Mouse (Mus musculus) adrenal gland, adult 18-20 months (tissue): ENCODE measurements at regions not wholly inside any gene's neighbourhood (a gene's known extent, or its start where the extent isn't known, plus 50 kb on each side); places are given as distances from the start of the nearest gene placed in this dataset.
A peak's percentile ranks its signal among the peaks of the same experiment; 100 is the strongest.

Source experiments
- DNase-seq, 2 experiments: peaks; one replicate each; pipeline ENCODE4 v3.0.0; 2021 to 2022; ENCODE audit warnings: low spot score in 2 of 2

DNA sequence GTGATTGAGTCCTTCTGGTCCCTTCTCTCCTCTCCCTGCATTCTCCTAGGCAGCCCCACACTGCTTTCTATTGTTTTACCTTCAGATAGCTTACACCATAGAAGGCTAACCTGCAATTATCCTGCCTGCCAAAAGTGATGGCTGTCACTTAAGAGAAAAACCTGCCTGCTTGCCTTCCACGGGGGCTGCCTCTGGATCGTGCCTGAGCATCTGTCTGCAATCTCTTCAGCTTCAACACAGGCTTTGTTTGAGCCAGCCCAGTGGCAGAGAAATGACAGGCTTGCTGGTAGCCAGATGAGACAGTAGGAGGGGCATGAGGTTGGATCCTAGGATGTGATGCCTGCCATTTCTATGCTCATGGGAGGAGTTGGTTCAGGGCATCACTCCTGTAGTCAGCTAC lies 345.2 kb upstream of the Tshz3 start:
- DNase-seq: no peak

DNA sequence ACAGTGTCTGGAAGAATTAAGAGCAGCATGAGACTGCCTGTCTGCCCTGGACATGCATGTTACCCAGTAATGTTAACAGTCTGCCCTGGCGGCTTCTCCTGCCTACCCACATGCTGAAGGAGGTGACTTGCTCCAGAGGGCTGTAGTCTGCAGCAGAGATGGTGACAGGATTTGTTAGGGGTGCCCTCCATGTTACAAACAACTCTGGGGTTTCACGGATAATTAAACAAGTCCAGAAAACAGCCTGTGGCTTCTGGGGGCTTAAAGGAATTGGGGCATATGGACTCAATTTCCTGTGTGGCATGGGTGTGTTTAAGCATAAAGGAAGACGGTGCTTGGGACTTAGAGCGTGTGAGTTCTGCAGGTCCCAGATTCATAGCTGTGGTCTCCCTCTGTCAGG lies 347.3 kb upstream of the Tshz3 start:
- no peak for DNase-seq

DNA sequence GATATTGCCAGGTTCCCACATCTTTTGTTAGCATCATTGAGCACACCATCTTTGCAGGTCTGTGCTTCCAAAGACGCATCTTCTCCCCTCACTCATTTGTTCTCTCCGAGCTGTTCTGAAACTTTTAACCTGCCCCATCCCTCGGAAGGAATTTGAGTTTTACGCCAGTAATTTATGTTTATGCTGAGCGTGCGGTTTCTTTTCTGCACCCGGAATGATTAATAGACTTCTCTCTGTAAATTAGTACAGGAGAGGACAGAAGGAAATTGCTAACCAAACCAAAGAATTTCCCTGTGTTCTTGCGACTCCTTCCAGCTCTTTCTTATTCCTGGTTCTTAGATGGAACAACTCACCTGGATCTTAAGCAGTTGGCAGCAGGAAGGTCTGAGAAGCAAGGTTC lies 349.7 kb upstream of the Tshz3 start:
- DNase-seq: no peak

DNA sequence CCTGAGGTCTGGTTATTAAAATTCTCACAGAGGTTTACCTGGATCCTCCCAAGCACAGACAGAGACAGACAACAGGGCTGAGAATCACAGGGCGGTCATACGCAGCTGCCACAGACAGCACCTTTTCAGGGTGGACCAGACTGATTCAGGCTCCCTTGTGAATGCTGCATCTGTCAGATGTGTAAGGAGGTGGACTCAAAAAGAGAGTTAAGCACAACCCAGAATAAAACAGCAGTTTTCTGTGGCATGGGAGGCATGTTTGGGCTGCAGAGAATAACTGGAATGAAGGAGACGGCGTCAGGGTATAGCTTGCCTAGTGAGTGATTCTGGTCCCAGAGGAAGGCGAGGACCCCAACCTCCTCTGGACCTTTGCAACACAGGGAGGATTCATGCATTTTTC lies 363.1 kb upstream of the Tshz3 start:
- no peak for DNase-seq

DNA sequence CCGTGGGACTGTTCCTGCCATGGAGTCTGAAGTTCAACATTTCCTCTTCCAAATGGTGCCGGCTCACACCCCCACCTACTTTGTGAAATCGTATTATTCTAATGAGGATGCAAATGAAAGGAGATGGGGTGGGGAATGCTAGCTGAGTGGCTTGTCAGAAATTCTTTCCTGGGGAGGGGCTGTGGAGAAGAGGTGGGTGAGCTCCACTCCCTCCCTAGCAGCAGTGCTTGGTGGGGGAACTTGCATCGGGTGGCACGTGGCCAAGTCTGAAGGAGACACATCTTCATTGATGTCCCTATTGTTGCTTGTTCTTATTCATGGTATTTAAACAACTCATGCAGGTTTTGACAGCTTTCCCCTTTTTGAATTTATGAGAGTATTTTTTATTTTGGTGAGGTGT lies 363.8 kb upstream of the Tshz3 start:
- DNase-seq: no peak

DNA sequence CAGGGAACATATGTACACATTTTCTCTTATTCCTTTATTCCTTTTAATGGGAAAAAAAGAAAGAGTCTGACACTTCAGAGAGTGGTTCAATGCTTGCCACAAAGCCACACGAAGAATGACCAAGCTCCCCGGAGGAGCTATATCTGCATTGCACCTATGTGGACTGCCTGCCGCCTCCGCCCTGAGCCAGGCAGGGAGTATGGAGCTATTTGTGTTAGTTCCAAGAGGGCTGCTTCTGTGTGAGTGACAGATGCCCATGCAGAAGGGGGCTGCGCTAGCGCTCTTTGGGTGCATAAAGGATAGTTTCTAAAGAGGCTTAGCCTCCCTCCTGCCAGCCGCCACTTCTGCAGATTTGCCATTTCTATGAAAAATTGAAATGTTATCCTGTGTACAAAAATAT lies 365.3 kb upstream of the Tshz3 start:
- no peak for DNase-seq

DNA sequence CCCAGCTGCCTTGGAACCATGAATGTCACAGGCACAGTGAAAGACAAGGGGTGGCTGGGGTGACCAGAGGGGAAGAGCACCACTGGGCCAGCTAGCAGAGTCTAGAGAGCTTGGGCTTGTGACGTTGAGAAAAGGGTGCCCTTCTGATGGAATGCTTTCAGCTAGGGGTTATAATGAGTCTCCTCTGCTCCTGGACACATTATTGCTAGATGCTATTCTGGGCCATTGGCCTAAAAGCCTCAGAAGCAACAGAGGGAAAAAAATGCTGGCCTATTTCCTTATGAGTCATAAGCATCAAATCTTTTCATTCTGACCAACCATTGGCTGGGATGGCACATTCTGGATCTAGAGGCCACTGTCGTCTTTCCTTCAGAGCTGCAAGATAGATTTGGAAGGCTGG lies 369.8 kb upstream of the Tshz3 start:
- DNase-seq: no peak

DNA sequence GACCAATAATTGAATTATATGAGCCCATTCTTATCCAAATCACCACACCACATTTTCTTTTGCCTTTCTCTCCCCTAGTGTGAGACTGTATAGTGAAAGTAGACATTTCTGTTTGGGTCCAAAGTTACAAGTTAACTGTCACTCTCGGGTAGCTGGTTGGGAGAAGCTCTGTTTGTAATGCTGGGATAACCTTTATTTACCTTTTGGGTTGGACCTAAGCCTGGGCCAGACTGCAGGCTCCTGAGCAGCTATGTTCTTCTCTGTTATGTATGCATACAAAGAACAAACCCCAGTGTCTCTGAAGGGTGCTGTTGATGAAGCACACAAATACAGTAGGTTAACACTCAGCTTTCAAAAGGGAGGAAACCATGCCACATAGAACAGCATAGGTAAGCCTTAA lies 373.9 kb upstream of the Tshz3 start:
- DNase-seq: no peak

DNA sequence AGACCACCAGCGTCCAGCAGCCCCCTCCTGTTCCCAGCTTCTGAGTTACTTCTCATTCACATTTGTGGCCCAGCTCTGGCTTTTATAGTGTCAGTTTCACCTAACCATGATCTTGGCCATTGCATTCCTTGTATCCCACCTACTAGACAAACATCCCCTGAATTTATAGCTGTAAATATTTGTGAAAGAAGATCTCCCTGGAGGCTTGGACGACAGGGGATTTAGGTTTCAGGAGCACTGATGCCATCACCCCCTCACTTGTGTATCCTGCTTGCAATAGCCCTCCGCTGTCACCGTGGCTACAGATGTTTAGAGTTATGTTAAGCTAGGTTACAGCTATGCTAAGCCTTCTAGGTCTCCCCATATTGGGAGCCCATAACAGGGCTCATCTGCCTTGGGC lies 375.7 kb upstream of the Tshz3 start:
- no peak for DNase-seq

DNA sequence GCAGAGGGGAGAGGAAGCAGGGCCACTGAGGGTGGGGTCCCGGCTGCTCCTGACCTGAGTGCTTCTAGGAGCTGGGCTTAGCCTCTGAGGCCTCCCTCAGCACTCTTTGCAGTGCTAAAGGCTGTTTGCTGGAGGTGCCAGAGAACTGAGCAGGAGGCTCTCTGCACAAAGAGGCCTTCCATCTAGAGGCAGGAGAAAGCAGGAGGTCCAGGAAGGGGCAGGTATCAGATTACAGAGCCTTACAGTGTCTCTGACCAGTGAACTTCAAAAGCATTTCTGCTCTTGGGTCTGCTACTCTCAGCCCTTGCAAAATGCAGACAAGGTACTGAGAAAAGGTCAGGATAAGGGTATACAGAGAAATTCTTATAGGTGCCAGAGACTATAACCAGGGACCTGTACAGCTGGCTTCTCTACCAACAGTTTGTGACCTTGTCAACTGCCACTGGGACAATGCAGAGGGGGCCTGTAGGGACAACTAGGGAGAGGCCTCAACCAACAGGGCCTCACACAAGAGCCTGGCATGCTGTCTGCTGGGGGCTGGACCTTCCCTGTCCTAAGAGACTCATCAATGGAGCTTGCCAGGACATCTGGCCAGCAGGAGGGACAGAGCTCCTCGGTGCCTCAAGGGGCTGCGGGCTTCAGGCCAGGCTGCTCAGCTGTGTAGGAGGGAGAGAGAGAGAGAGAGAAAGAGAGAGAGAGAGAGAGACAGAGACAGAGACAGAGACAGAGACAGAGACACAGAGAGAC lies 380.3 kb upstream of the Tshz3 start:
- peak in 1 of 2 experiments; percentile 26 for DNase-seq

DNA sequence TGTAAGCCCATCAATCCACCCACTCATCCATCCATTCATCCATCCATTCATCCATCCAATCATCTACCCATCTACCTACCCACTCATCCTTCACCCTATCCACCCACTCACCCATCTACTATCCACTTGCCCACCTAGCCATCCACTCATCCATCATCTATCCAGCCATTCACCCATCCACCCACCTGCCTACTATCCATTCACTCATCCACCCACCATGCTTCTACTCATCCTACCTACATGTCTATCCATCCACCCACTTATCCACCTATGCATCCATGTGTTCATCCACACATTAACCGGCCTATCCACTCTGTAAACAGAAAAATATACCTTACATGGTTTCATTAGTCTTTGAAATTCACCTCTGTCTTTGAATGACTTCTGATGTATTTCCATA lies 384.2 kb upstream of the Tshz3 start:
- no peak for DNase-seq

DNA sequence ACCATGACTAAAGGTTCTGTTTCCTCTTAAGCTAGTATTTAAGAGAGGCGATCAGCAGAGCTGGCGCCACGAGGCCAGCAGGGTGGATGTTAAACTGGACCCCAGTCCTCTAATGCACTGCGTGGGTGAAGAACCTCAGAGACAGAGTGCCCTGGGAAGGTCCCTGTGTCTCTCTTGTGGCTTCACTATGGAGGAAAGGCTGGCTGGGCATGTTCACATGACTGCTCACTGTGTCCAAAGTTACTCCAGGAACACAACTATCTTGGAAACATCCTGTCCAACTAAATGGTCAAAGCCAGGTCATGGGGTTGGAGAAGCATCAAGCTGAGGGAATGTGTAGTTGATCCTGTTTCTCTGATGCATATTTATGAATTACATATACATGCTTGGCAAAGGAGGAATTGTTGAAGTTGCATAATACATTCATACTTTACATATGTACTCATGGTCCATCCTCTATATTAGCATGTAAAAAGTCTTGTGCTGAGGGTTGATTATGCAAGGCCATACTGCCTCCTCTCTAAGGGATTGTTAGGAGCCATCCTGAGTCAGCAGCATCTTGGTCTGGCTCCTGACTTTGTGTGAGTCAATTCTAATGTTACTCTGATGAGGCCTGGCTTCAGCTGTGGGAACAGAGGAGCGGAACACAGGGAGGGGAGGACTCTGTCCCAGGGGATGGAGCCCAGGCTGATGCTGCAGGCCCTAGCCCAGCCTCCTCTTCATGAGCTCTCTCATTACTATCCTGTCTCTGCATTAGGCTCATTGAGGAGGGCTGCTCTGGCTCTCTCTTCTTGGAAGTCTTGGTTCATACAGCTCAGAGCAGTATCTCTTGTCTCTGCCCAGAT lies 387.9 kb upstream of the Tshz3 start:
- DNase-seq: no peak

DNA sequence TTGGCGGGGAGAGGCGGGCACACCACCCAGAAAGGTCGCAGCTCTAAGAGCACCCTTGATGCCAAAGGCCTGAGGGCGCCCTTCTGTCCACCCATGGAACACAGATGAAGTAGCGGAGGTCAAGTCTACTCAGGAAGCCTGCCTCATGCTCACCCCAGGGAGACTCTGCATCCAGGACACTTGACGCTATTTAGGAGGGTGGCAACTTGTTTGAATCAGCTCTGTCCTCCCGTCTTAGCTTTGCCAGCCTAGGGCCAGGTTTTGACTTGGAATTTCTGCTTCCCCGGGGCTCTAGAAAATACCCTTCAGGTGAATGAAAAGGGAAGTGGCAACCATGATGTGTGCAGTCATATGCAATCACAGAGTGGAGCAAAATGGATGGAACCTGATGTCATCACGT lies 389.2 kb upstream of the Tshz3 start:
- no peak for DNase-seq

DNA sequence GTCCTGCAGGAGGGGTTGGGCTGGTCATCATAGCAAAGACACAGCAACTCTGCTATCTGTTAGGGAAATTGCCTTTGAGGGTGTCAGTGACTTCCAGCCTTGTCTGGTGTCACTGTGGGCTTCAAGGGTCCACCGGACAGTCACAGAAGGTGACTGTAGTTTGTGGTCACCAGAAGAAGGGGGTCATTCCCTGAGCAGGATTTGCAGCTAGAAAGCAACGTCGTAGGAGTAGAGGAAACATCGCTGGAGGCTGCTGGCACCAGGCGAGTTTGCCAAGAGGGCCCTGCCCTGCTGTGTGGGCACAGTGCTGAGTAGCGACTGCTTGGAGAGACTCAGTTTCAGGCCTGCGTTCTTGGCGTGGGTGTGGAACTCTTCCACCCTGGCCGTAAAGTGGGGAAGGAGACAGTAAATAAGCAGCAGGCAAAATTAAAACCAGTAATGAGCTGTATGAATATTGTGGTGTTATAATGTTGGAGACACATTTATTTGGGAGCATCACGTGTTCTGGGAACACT lies 389.8 kb upstream of the Tshz3 start:
- DNase-seq: no peak

DNA sequence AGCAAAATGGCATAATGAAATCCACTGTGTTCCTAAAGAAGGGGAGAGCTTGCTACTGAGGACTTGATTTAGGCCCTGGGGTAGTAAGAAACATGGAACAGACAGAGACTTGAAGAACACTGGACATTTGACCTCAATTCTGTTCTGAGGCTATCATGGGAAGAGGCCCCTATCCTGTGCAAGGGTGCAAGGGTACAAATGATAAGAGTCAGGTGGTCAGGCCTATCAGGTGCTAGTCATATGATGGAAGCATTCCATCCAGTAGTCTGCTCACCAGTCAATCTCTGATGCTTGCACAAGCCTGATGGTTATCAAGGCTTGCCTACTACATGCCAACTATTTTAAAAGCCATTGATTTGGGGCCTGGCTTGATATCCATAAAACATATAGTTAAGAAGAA lies 420.6 kb upstream of the Tshz3 start:
- no peak for DNase-seq

DNA sequence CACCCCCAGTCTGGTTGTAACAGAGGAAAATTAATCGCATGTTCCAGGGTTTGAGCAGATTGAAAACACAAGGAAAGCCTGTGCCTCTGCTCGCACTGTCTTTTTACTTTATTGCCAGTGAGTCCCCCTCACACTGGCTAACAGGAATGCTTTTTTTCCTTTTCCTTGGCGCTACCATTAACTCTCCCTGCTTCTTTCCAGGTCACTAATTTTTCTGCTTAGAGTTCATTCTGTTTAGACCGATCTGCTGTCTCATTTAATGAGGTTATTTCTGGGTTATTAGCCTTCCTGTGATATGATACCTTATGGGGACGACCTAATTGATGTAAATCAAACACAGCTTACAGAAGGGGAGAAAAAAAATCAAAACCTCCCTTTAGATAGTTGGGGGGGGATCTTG lies 429.0 kb upstream of the Tshz3 start:
- DNase-seq: no peak

DNA sequence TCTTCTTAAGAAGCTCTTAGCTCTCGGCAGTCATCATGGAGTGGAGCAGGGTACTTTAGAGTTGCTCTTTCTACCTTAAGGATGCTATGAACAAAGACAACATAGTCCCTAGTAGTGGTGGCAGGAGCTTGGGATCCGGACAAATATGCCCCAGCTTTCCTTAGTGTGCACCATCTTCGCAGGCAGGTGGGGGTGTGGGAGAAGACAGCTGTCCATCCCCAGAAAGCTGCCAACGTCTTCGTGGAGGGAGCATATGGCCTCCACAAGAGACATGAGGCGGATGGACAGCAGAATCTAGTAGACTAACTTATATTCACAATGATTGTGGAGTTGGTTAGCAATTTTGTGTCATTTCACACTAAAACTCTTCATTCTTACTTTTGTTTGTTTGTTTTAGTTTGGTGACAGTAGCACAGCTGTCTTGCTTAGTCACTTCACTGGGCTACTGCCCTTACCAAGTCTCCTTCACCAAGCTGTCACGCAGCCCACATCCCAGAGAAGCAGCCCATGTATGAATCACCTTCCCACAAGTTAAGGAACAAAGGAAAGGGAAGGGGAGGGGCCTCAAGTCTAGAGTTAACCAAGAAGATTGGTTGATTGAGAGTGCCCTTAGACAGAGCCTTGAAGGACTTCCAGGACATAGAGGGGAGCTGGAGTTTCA lies 432.6 kb upstream of the Tshz3 start:
- DNase-seq: no peak

DNA sequence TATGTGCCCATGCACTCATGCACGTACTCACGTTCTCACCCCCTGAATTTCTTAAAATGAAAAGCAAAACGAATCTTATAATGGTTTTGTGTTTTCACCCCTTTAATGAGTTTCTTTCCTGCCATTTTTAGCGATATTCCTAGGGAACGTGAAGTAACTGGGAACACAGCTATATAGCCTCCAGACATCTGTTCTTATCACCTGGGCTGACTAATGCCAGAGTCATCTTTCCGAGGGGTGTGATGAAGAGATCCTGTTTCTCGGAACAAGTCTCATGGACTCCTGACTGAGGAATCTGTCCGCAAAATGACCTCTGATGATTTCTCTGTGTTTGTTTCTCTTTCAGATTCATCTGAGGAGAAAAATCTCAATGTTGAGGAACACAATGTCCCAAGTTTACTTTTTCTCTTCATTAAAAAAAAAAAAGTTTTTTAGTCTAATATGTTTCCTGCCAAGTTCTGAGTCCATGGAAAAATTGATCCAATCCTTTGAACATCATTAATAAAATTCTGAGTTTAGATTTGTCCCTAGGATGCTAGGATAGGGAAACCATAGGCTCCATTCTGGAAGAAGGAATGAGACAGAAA lies 435.7 kb upstream of the Tshz3 start:
- no peak for DNase-seq

DNA sequence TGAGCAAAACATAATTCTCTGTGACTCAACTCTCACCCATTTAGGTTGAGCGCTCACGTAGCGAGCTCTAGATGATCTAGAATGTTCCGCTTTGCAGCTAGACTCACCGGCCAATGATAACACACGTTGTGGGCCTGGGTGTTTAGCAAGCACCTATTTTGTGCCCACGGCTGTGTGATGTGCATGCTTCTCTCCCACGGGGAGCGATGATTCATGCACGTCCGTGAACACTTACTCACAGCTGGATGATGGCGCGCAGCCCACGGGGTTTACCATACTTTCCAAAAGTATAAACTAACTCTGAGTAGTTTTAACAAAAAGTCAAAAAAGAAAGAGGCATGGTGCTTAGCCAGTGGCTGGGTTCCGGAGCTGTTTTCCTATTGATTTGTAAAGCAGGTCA lies 440.8 kb upstream of the Tshz3 start:
- no peak for DNase-seq

DNA sequence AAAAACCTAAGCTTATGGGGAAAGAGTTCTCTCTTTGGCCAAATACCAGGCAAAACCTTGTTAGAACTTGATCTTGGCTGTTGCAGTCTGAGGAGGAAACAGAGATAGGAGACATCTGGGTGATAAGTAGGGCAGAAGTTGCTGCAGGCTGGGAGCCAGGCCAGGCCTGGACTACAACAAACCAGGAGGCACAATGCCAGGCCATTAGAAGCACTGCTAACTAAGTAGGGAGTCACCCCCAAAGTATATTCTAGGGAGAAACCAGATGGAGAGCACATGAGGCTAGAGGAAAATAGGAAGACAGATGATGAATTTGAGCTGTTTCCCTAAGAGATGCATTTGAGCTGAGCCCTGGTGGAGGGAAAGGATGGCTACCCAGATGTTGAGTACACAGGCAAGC lies 444.6 kb upstream of the Zfp507 start:
- no peak for DNase-seq

DNA sequence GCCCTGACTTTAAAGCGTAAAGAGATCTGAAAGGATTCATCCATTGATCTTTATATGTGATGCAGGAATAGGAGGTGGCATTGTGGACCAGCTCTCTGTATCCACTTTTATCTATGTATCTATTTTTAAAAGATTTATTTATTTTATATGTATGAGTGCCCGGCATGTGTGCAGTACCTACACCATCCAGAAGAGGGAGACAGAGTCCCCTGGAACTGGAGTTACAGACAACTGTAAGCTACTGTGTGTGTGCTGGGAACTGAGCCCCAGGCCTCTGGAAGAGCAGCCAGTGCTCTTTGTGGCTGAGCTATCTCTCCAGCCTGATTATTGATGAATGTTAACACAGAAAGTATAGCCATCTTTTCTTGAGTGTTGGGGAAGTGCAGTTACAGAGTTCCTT lies 433.9 kb upstream of the Zfp507 start:
- DNase-seq: no peak

DNA sequence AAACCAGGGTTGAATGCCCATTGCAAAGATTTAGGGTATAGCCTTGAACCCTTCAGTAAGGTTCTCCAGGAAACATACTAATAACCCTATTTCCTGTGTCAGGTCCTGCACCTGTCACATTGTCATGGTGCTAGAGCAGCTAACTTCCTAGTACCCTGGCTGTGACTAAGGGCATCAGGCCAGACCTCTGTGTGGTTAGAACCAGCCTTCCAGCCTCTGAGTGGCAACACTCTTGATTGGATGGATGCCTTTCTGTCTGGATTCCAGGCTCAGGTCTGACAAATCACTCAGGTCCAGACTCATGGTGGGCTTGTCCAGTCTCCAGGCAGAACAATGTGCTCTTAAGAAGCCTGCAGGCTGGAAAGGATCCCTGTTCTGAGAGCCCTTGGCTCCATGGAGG lies 426.2 kb upstream of the Zfp507 start:
- no peak for DNase-seq
